Mouse (Mus musculus): ENCODE measurements around the gene Atxn1. TPM values are rescaled to one million over a fixed set of nuclear protein-coding genes. Genes with fewer than 3 reads are reported as not detected.

Atxn1 gene
- polyA plus RNA-seq, 1 experiment from 2014 or later: 10.4 TPM

DNA sequence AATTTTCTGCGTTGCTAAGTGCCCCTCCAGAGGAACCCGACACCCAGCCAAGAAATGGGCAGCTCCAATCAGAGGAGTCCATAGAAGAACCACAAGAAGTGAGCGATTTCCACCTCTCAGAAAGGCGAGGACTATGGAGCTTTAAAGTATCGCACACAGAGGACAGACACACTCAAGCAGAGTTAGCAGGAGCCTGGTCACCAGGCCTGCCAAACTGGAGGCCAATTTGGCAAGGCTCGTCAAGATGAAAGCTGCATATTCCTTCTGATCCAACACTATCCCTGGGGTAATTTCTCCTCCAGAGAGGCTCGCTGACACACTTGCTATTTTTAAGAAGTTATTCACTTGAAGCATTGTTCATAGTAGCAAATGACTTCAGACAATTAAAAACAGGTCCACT is 202.5 kb downstream of the Atxn1 start:
- Histone ChIP-seq H3K9me3 (replicated peaks; ENCODE audit: control insufficient read depth, low read length, poor library complexity, severe bottlenecking) (no peaks in the 10 kb centered on the region), H3K4me3 (ENCODE audit: low read depth, low read length) (no peak overlapping the region), H3K9ac (ENCODE audit: low read depth, low read length) (no peak overlapping the region), H3K36me3 (ENCODE audit: control insufficient read depth, insufficient read depth, low read length) (no peaks in the 10 kb centered on the region), H3K27me3 (ENCODE audit: control insufficient read depth, insufficient read depth, low read depth, low read length) (no peaks in the 10 kb centered on the region), H3K27ac (ENCODE audit: low read length) (no peak overlapping the region), H3K4me2 (ENCODE audit: low read length) (no peak overlapping the region), H3K4me1 (ENCODE audit: control insufficient read depth, insufficient read depth, low read length) (peaks cover 5% of the 10 kb centered on the region)
- WGBS: 58% methylated on average over 7 of the region's 7 CpGs
- no peak for ATAC-seq

DNA sequence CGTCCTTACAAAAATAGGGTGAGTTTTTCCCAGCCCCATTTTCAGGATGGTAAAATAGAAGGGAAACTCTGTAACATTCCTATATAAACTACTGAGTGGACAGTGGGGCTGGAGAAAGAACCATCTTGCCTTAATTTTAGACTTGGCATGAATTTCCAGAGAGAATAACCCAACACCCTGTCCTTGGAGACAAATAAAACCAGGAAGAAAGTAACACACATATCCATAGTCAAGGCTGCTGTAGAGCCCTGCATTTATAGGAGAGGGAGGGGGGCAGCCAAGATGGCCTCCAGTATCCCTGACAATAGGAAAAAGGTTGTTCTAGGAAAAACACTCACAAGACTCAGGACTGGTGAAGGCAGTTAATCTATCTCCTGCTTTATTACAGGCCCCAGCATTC is 210.3 kb downstream of the Atxn1 start:
- ATAC-seq: no peak
- Histone ChIP-seq H3K4me2 (ENCODE audit: low read length) (no peak overlapping the region), H3K4me3 (ENCODE audit: low read depth, low read length) (no peak overlapping the region), H3K9ac (ENCODE audit: low read depth, low read length) (no peak overlapping the region), H3K27ac (ENCODE audit: low read length) (no peak overlapping the region), H3K9me3 (replicated peaks; ENCODE audit: control insufficient read depth, low read length, poor library complexity, severe bottlenecking) (no peaks in the 10 kb centered on the region), H3K27me3 (ENCODE audit: control insufficient read depth, insufficient read depth, low read depth, low read length) (no peaks in the 10 kb centered on the region), H3K4me1 (ENCODE audit: control insufficient read depth, insufficient read depth, low read length) (peaks cover 8% of the 10 kb centered on the region), H3K36me3 (ENCODE audit: control insufficient read depth, insufficient read depth, low read length) (peaks cover 2% of the 10 kb centered on the region; the same call in 1 of the 2 replicates)
- 96% methylated on average over 1 of the region's 1 CpGs for WGBS

DNA sequence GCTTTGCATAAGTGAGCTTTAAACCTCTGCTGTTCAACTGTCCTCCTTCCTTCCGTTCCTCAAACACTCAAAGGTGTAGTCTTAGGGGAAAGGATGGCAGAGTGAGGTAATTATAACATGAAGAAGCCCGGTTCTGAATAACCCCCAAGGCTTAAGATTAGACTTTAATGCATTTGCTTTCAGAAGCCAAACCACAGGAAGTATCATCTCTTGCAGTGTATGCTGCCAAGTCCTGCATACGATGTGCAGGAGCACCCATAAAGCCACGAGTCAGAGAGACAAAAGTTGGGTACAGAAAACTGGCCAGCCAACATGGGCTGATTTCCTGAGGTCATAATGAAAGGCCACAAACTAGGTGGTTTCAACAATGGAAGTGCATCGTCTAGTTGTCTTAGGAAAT is 212.3 kb downstream of the Atxn1 start:
- Histone ChIP-seq H3K27me3 (ENCODE audit: control insufficient read depth, insufficient read depth, low read depth, low read length) (no peaks in the 10 kb centered on the region), H3K4me3 (ENCODE audit: low read depth, low read length) (no peak overlapping the region), H3K27ac (ENCODE audit: low read length) (no peak overlapping the region), H3K4me1 (ENCODE audit: control insufficient read depth, insufficient read depth, low read length) (peaks cover 8% of the 10 kb centered on the region), H3K9me3 (replicated peaks; ENCODE audit: control insufficient read depth, low read length, poor library complexity, severe bottlenecking) (no peaks in the 10 kb centered on the region), H3K36me3 (ENCODE audit: control insufficient read depth, insufficient read depth, low read length) (peaks cover 2% of the 10 kb centered on the region; the same call in 1 of the 2 replicates), H3K9ac (ENCODE audit: low read depth, low read length) (no peak overlapping the region), H3K4me2 (ENCODE audit: low read length) (no peak overlapping the region)
- no peak for ATAC-seq
- WGBS: 57% methylated on average over 5 of the region's 5 CpGs

DNA sequence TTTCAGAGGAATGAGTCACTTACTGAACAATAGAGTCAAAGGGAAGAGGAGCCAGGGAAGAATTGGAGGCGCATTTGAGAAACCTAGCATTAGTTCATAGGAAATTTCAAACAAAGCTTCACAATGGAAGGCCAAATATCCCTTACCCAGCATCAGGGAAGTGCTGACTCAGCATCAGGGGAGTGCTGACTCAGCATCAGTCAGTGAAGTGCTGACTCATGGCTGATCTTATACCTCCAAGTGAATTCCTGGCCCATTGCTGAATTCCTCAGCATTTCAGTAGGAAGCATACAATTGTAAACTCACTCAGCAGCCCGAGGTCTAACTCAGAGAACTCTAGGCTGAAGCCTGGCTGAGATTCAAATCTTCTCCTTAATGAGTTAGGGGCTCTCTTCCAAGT is 213.6 kb downstream of the Atxn1 start:
- H3K4me3 ChIP-seq (ENCODE audit: low read depth, low read length): no peak overlapping the region
- H3K36me3 ChIP-seq (ENCODE audit: control insufficient read depth, insufficient read depth, low read length): peaks cover 2% of the 10 kb centered on the region; the same call in 1 of the 2 replicates
- ATAC-seq: no peak
- no peak overlapping the region for H3K27ac ChIP-seq (ENCODE audit: low read length)
- H3K4me2 ChIP-seq (ENCODE audit: low read length): no peak overlapping the region
- no peaks in the 10 kb centered on the region for H3K9me3 ChIP-seq (replicated peaks; ENCODE audit: control insufficient read depth, low read length, poor library complexity, severe bottlenecking)
- WGBS: 53% methylated on average over 2 of the region's 2 CpGs
- H3K27me3 ChIP-seq (ENCODE audit: control insufficient read depth, insufficient read depth, low read depth, low read length): no peaks in the 10 kb centered on the region
- H3K4me1 ChIP-seq (ENCODE audit: control insufficient read depth, insufficient read depth, low read length): peaks cover 8% of the 10 kb centered on the region
- H3K9ac ChIP-seq (ENCODE audit: low read depth, low read length): no peak overlapping the region

DNA sequence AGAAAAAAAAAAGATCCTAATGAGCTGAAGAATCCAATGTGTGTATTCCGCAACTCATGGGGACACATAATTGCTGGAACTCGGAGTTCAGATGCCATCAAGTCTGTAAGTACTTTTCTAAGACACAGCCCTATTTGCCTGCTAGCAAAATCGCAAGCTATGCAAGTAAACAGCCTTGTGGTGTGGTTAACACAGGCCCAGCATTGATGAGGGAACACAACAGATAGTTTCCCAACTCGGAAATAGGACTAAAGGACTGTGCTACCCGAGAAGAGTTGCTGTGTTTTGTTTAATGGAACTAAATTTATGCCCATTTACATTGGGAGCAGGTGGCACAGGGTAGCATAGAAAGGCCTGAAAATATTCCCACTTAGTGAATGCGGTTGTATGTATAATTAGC is 214.2 kb downstream of the Atxn1 start:
- H3K4me2 ChIP-seq (ENCODE audit: low read length): no peak overlapping the region
- H3K4me3 ChIP-seq (ENCODE audit: low read depth, low read length): no peak overlapping the region
- 67% methylated on average over 6 of the region's 6 CpGs for WGBS
- ATAC-seq: no peak
- no peaks in the 10 kb centered on the region for H3K27me3 ChIP-seq (ENCODE audit: control insufficient read depth, insufficient read depth, low read depth, low read length)
- no peak overlapping the region for H3K27ac ChIP-seq (ENCODE audit: low read length)
- H3K36me3 ChIP-seq (ENCODE audit: control insufficient read depth, insufficient read depth, low read length): peaks cover 2% of the 10 kb centered on the region; the same call in 1 of the 2 replicates
- no peak overlapping the region for H3K9ac ChIP-seq (ENCODE audit: low read depth, low read length)
- H3K4me1 ChIP-seq (ENCODE audit: control insufficient read depth, insufficient read depth, low read length): peaks cover 8% of the 10 kb centered on the region
- no peaks in the 10 kb centered on the region for H3K9me3 ChIP-seq (replicated peaks; ENCODE audit: control insufficient read depth, low read length, poor library complexity, severe bottlenecking)

DNA sequence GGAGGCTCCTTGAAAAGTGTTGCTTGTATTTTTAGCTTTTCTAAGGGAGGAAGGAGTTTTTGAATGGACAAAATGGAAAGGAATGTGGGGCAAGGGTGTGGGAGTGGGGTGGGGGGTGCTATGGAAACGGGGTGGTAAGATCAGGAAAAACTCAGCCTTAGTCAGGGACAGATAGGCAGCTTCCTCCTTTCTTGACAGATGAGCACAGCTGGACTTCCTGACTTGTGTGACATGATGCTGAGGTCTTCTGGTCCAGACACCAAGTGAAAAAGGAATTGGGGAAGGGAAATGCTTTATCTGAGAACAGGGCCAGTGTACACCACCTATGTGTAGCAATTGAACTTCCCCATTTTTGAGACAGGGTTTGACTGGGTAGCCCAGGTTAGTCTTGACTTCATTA is 214.9 kb downstream of the Atxn1 start:
- no peak overlapping the region for H3K9ac ChIP-seq (ENCODE audit: low read depth, low read length)
- no peaks in the 10 kb centered on the region for H3K27me3 ChIP-seq (ENCODE audit: control insufficient read depth, insufficient read depth, low read depth, low read length)
- no peak overlapping the region for H3K27ac ChIP-seq (ENCODE audit: low read length)
- H3K4me3 ChIP-seq (ENCODE audit: low read depth, low read length): no peak overlapping the region
- no peak overlapping the region for H3K4me2 ChIP-seq (ENCODE audit: low read length)
- WGBS: 72% methylated on average over 1 of the region's 1 CpGs
- H3K36me3 ChIP-seq (ENCODE audit: control insufficient read depth, insufficient read depth, low read length): no peaks in the 10 kb centered on the region
- no peak for ATAC-seq
- no peaks in the 10 kb centered on the region for H3K9me3 ChIP-seq (replicated peaks; ENCODE audit: control insufficient read depth, low read length, poor library complexity, severe bottlenecking)
- peaks cover 8% of the 10 kb centered on the region for H3K4me1 ChIP-seq (ENCODE audit: control insufficient read depth, insufficient read depth, low read length)

DNA sequence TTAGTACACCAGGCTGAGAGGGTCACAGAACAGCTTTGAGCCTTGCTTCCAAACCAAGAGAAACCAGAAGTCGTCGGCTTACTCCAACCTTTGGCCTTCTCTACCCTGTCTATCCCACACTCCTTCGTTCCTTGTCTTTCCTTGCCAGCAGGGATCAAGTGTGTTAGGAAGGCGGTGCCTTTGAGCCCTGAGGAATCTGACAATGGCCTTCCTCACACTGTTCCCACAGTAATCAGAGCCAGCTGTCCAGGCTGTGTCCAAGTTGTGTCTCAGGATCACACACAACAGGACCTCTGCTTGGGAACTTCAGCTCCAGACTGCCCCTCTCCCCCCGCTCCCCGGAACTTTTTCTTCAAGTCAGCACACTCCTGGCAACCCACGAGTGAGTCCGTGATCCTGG is 215.6 kb downstream of the Atxn1 start:
- Histone ChIP-seq H3K27ac (ENCODE audit: low read length) (no peak overlapping the region), H3K4me1 (ENCODE audit: control insufficient read depth, insufficient read depth, low read length) (peaks cover 8% of the 10 kb centered on the region), H3K9ac (ENCODE audit: low read depth, low read length) (no peak overlapping the region), H3K9me3 (replicated peaks; ENCODE audit: control insufficient read depth, low read length, poor library complexity, severe bottlenecking) (no peaks in the 10 kb centered on the region), H3K27me3 (ENCODE audit: control insufficient read depth, insufficient read depth, low read depth, low read length) (no peaks in the 10 kb centered on the region), H3K36me3 (ENCODE audit: control insufficient read depth, insufficient read depth, low read length) (no peaks in the 10 kb centered on the region), H3K4me3 (ENCODE audit: low read depth, low read length) (no peak overlapping the region), H3K4me2 (ENCODE audit: low read length) (no peak overlapping the region)
- WGBS: 72% methylated on average over 8 of the region's 8 CpGs
- no peak for ATAC-seq

DNA sequence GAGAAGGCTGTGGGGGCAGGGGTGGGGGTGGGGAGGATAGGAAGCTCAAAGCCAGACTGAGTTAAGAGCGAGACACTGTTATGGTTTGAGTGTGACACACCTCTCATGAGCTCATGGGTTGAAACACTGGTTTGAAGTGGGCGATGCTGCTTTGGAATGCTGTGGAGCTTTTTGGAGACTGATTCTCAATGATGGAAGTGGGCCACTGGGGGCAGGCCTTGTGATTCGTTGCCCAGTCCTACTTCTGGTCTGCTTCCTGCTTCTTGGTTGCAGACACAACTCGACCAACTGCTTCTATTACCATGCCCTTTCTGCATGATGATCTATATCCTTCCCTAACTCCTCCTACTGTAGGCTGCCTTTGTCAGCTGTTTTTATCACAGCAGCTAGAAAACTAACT is 216.1 kb downstream of the Atxn1 start:
- no peak overlapping the region for H3K4me2 ChIP-seq (ENCODE audit: low read length)
- no peak overlapping the region for H3K27ac ChIP-seq (ENCODE audit: low read length)
- ATAC-seq: no peak
- H3K36me3 ChIP-seq (ENCODE audit: control insufficient read depth, insufficient read depth, low read length): no peaks in the 10 kb centered on the region
- H3K27me3 ChIP-seq (ENCODE audit: control insufficient read depth, insufficient read depth, low read depth, low read length): no peaks in the 10 kb centered on the region
- WGBS: 90% methylated on average over 4 of the region's 4 CpGs
- no peaks in the 10 kb centered on the region for H3K9me3 ChIP-seq (replicated peaks; ENCODE audit: control insufficient read depth, low read length, poor library complexity, severe bottlenecking)
- H3K9ac ChIP-seq (ENCODE audit: low read depth, low read length): no peak overlapping the region
- peaks cover 13% of the 10 kb centered on the region for H3K4me1 ChIP-seq (ENCODE audit: control insufficient read depth, insufficient read depth, low read length)
- H3K4me3 ChIP-seq (ENCODE audit: low read depth, low read length): no peak overlapping the region

DNA sequence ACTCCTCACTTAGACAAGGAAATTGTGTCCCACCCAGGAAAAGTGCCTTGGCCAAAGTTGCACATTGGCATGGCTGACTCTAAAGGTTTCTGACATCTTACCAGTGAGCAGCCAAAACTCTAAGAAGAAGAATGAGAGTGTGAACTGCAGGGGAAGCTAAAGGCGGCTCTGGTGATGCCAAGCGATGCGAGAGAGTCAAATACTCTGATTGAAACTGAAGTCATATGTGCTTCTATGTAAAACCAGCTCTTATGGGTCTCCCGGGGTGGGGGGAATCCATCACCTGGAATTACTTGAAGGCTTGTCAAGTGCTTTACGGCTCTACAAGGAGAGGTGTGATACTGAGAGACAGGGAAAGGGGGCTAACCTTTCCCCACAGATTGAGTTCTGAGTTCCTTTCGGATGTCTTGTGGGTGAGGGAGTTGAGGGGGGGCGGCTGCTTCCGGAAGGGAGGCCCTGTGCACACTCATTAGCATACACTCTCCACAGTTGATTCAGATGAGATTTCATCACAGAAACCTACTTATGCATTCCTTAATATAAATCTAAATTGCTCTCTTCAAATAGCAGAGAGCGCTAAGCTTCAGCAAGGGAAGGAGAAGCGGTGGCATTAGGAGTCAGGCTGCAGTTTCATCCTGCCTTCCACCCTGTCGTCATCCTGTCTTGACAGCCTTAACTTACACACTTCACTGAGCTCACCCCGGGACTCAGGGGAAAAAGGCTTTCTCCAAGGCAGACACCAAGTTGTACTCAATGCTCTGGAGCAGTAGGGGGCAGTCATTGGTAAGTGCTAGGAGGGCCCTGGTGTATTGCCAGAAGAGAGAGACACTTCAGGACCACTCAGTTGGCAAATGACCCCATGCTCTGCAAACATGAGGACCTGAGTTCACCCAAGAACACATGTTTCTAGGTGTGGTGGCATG is 218.7 kb downstream of the Atxn1 start:
- 58% methylated on average over 12 of the region's 12 CpGs for WGBS
- Histone ChIP-seq H3K9ac (ENCODE audit: low read depth, low read length) (no peak overlapping the region), H3K4me3 (ENCODE audit: low read depth, low read length) (no peak overlapping the region), H3K36me3 (ENCODE audit: control insufficient read depth, insufficient read depth, low read length) (no peaks in the 10 kb centered on the region), H3K4me2 (ENCODE audit: low read length) (no peak overlapping the region), H3K27ac (ENCODE audit: low read length) (peak overlapping the region; percentile 31; the same call in 1 of the 2 replicates), H3K4me1 (ENCODE audit: control insufficient read depth, insufficient read depth, low read length) (peaks cover 15% of the 10 kb centered on the region), H3K27me3 (ENCODE audit: control insufficient read depth, insufficient read depth, low read depth, low read length) (no peaks in the 10 kb centered on the region), H3K9me3 (replicated peaks; ENCODE audit: control insufficient read depth, low read length, poor library complexity, severe bottlenecking) (no peaks in the 10 kb centered on the region)
- ATAC-seq: no peak
